Mouse (Mus musculus) hindbrain, embryonic 12.5 days (tissue): ENCODE data around the gene Hoxb9. TPM values are rescaled to one million over a fixed set of nuclear protein-coding genes. Genes with fewer than 3 reads are reported as not detected.
A peak's percentile ranks its signal among the peaks of the same experiment; 100 is the strongest.

Experiments used
- ATAC-seq: fragments of 200-750 bp; cut with Nextera tagmentation; 2 replicates; pipeline ENCODE4 v1.8.0; 2017; ENCODE audit warnings: moderate TSS enrichment; ENCODE audit not compliant: low FRiP score
- H3K27ac ChIP-seq: fragments of 300-500 bp; sonication (generic); 2 replicates; pipeline ENCODE4 v1.5.1; 2016; ENCODE audit warnings: mild to moderate bottlenecking
- H3K27me3 ChIP-seq: fragments of 300-500 bp; sonication (generic); 2 replicates; pipeline ENCODE4 v1.6.1; 2016; ENCODE audit warnings: mild to moderate bottlenecking
- H3K36me3 ChIP-seq: fragments of 300-500 bp; sonication (generic); 2 replicates; pipeline ENCODE4 v1.6.1; 2016; ENCODE audit warnings: mild to moderate bottlenecking
- H3K4me1 ChIP-seq: fragments of 300-500 bp; sonication (generic); 2 replicates; pipeline ENCODE4 v1.6.1; 2016
- H3K4me2 ChIP-seq: fragments of 300-500 bp; sonication (generic); replicated peaks from 2 replicates; pipeline ENCODE4 v1.6.1; 2016; ENCODE audit warnings: mild to moderate bottlenecking
- H3K4me3 ChIP-seq: fragments of 300-500 bp; sonication (generic); 2 replicates; pipeline ENCODE4 v1.5.1; 2016; ENCODE audit warnings: mild to moderate bottlenecking
- H3K9ac ChIP-seq: fragments of 300-500 bp; sonication (generic); 2 replicates; pipeline ENCODE4 v1.6.1; 2016; ENCODE audit warnings: mild to moderate bottlenecking, moderate library complexity
- H3K9me3 ChIP-seq: fragments of 300-500 bp; sonication (generic); replicated peaks from 2 replicates; pipeline ENCODE4 v1.6.1; 2016; ENCODE audit warnings: mild to moderate bottlenecking
- WGBS: fragments of 180-500 bp; shearing (Covaris S2); methylation state at CpG from one replicate; pipeline ENCODE4 v1.1.7; 2016; 5-methylcytosine and 5-hydroxymethylcytosine counted together
- polyA plus RNA-seq: library from polyadenylated mRNA; unstranded; fragments of >200 nt; fragmentation: Nextera tagmentation; extraction: Ambion mirVana; gene quantifications from 2 replicates; pipeline ENCODE4 v1.2.1, GENCODE M21; 2016

Gene Hoxb9
- polyA plus RNA-seq, 1 experiment from 2014 or later = 0.46 TPM

GRCm38 (mm10) chr11:96271541-96272011 is 319 bp downstream of the Hoxb9 start:
- Histone ChIP-seq H3K36me3 (no peaks in the 10 kb centered on the region), H3K27me3 (peaks cover 98% of the 10 kb centered on the region), H3K27ac (no peak overlapping the region), H3K4me2 (0 out of 2 replicates have a peak overlapping the region, but pooled peaks have one; percentile 15), H3K4me3 (peak overlapping the region; percentile 23), H3K9ac (no peak overlapping the region; the same call in 1 of the 2 replicates), H3K4me1 (peaks cover 6% of the 10 kb centered on the region), H3K9me3 (no peaks in the 10 kb centered on the region)
- under 1% methylated on average over 52 of the region's 52 CpGs for WGBS
- ATAC-seq = no peak

GRCm38 (mm10) chr11:96272024-96272921 is 1.0 kb downstream of the Hoxb9 start:
- Histone ChIP-seq H3K27me3 (peaks cover 98% of the 10 kb centered on the region), H3K9ac (peak overlapping the region; percentile 23; the same call in 1 of the 2 replicates), H3K4me2 (0 out of 2 replicates have a peak overlapping the region, but pooled peaks have one; percentile 15), H3K4me3 (peak overlapping the region; percentile 23; the same call in 1 of the 2 replicates), H3K4me1 (peaks cover 6% of the 10 kb centered on the region), H3K9me3 (no peaks in the 10 kb centered on the region), H3K36me3 (no peaks in the 10 kb centered on the region), H3K27ac (no peak overlapping the region)
- 1% methylated on average over 53 of the region's 58 CpGs for WGBS
- no peak for ATAC-seq

GRCm38 (mm10) chr11:96274428-96274827 is 3.2 kb downstream of the Hoxb9 start:
- Histone ChIP-seq H3K27me3 (peaks cover 100% of the 10 kb centered on the region), H3K4me2 (no peak overlapping the region), H3K27ac (no peak overlapping the region)

GRCm38 (mm10) chr11:96275896-96276295 is 4.6 kb downstream of the Hoxb9 start:
- no peak overlapping the region for H3K9ac ChIP-seq
- 3% methylated on average over 4 of the region's 4 CpGs for WGBS
- H3K27ac ChIP-seq = no peak overlapping the region
- no peaks in the 10 kb centered on the region for H3K36me3 ChIP-seq
- ATAC-seq = no peak
- no peak overlapping the region for H3K4me3 ChIP-seq
- no peaks in the 10 kb centered on the region for H3K9me3 ChIP-seq
- no peak overlapping the region for H3K4me2 ChIP-seq
- peaks cover 98% of the 10 kb centered on the region for H3K27me3 ChIP-seq
- H3K4me1 ChIP-seq = peaks cover 6% of the 10 kb centered on the region

More at GRCm38 (mm10) chr11:96274428-96274827, 3.2 kb downstream of the Hoxb9 start:
- Histone ChIP-seq H3K36me3 (no peaks in the 10 kb centered on the region), H3K9ac (no peak overlapping the region), H3K9me3 (no peaks in the 10 kb centered on the region), H3K4me3 (no peak overlapping the region), H3K4me1 (peaks cover 6% of the 10 kb centered on the region)
- no peak for ATAC-seq
- 5% methylated on average over 10 of the region's 10 CpGs for WGBS

- no peak for ATAC-seq
- Histone ChIP-seq H3K27me3 (peaks cover 97% of the 10 kb centered on the region), H3K27ac (no peak overlapping the region), H3K4me3 (no peak overlapping the region), H3K9me3 (no peaks in the 10 kb centered on the region), H3K4me2 (no peak overlapping the region), H3K4me1 (peaks cover 1% of the 10 kb centered on the region), H3K9ac (no peak overlapping the region), H3K36me3 (no peaks in the 10 kb centered on the region)
- 2% methylated on average over 35 of the region's 35 CpGs for WGBS
Observed at GRCm38 (mm10) chr11:96277151-96278044, 6.1 kb downstream of the Hoxb9 start.

GRCm38 (mm10) chr11:96278324-96278723 is 7.1 kb downstream of the Hoxb9 start:
- Histone ChIP-seq H3K9ac (no peak overlapping the region), H3K4me2 (no peak overlapping the region), H3K4me3 (no peak overlapping the region), H3K27ac (no peak overlapping the region), H3K4me1 (0 out of 2 replicates have a peak, but pooled peaks cover 2% of the 10 kb centered on the region), H3K9me3 (no peaks in the 10 kb centered on the region), H3K36me3 (no peaks in the 10 kb centered on the region), H3K27me3 (peaks cover 97% of the 10 kb centered on the region)
- no peak for ATAC-seq
- WGBS = 15% methylated on average over 14 of the region's 14 CpGs

GRCm38 (mm10) chr11:96278773-96279172 is 7.5 kb downstream of the Hoxb9 start:
- Histone ChIP-seq H3K27ac (no peak overlapping the region), H3K27me3 (peaks cover 97% of the 10 kb centered on the region), H3K36me3 (no peaks in the 10 kb centered on the region), H3K4me2 (no peak overlapping the region), H3K9ac (no peak overlapping the region), H3K4me3 (no peak overlapping the region), H3K9me3 (no peaks in the 10 kb centered on the region), H3K4me1 (0 out of 2 replicates have a peak, but pooled peaks cover 2% of the 10 kb centered on the region)
- WGBS = 0% methylated on average over 9 of the region's 9 CpGs
- no peak for ATAC-seq

- WGBS = 2% methylated on average over 31 of the region's 31 CpGs
- peaks cover 8% of the 10 kb centered on the region; the same call in 1 of the 2 replicates for H3K4me1 ChIP-seq
- H3K4me2 ChIP-seq = peak overlapping the region; percentile 21
- H3K27ac ChIP-seq = no peak overlapping the region
- H3K27me3 ChIP-seq = peaks cover 97% of the 10 kb centered on the region
- no peaks in the 10 kb centered on the region for H3K36me3 ChIP-seq
- no peak overlapping the region for H3K4me3 ChIP-seq
- H3K9me3 ChIP-seq = no peaks in the 10 kb centered on the region
- ATAC-seq = no peak
- no peak overlapping the region for H3K9ac ChIP-seq
Observed at GRCm38 (mm10) chr11:96279421-96280233, 8.4 kb downstream of the Hoxb9 start.

- H3K9ac ChIP-seq = no peak overlapping the region
- peaks cover 11% of the 10 kb centered on the region; the same call in 1 of the 2 replicates for H3K4me1 ChIP-seq
- H3K9me3 ChIP-seq = no peaks in the 10 kb centered on the region
- peaks cover 97% of the 10 kb centered on the region for H3K27me3 ChIP-seq
- no peak overlapping the region for H3K27ac ChIP-seq
- H3K36me3 ChIP-seq = no peaks in the 10 kb centered on the region
- no peak for ATAC-seq
- WGBS = 7% methylated on average over 8 of the region's 8 CpGs
- H3K4me3 ChIP-seq = no peak overlapping the region
- no peak overlapping the region for H3K4me2 ChIP-seq
Observed at GRCm38 (mm10) chr11:96280399-96281378, 9.4 kb downstream of the Hoxb9 start.

GRCm38 (mm10) chr11:96281396-96281795 is 10.1 kb downstream of the Hoxb9 start:
- H3K36me3 ChIP-seq = no peaks in the 10 kb centered on the region
- H3K4me3 ChIP-seq = no peak overlapping the region
- no peaks in the 10 kb centered on the region for H3K9me3 ChIP-seq
- no peak overlapping the region for H3K9ac ChIP-seq
- no peak overlapping the region for H3K27ac ChIP-seq
- H3K4me2 ChIP-seq = no peak overlapping the region
- WGBS = 5% methylated on average over 18 of the region's 18 CpGs
- no peak for ATAC-seq
- peaks cover 11% of the 10 kb centered on the region; the same call in 1 of the 2 replicates for H3K4me1 ChIP-seq
- H3K27me3 ChIP-seq = peaks cover 97% of the 10 kb centered on the region
